Mouse (Mus musculus) limb, embryonic 11.5 days (tissue): ENCODE measurements at regions not wholly inside any gene's neighbourhood (a gene's known extent, or its start where the extent isn't known, plus 50 kb on each side); places are given as distances from the start of the nearest gene placed in this dataset.

Experiments
- ATAC-seq: fragments of 200-750 bp; cut with Nextera tagmentation; 2 replicates; pipeline ENCODE4 v1.8.0; 2017; ENCODE audit warnings: low read depth; ENCODE audit not compliant: insufficient number of reproducible peaks, low FRiP score, low TSS enrichment
- DNase-seq: peaks from one replicate; pipeline ENCODE4 v3.0.0-alpha.2; 2015; ENCODE audit warnings: low spot score
- H3K27ac ChIP-seq: fragments of 300-500 bp; sonication (generic); replicated peaks from 2 replicates; pipeline ENCODE4 v1.5.1; 2014; ENCODE audit warnings: low read depth, mild to moderate bottlenecking, low read length
- H3K27me3 ChIP-seq: fragments of 300-500 bp; sonication (generic); 2 replicates; pipeline ENCODE4 v1.6.1; 2014; ENCODE audit warnings: mild to moderate bottlenecking, low read length, mixed read lengths; ENCODE audit not compliant: control insufficient read depth, insufficient read depth
- H3K36me3 ChIP-seq: fragments of 300-500 bp; sonication (generic); 2 replicates; pipeline ENCODE4 v1.6.1; 2014; ENCODE audit warnings: mild to moderate bottlenecking, low read length, moderate library complexity, mixed read lengths; ENCODE audit not compliant: control insufficient read depth, insufficient read depth
- H3K4me1 ChIP-seq: fragments of 300-500 bp; sonication (generic); 2 replicates; pipeline ENCODE4 v1.6.1; 2014; ENCODE audit warnings: low read length, mixed read lengths; ENCODE audit not compliant: control insufficient read depth, insufficient read depth
- H3K4me2 ChIP-seq: fragments of 300-500 bp; sonication (generic); 2 replicates; pipeline ENCODE4 v1.6.1; 2014; ENCODE audit warnings: low read depth, mild to moderate bottlenecking, moderate library complexity; ENCODE audit not compliant: severe bottlenecking
- H3K4me3 ChIP-seq: fragments of 300-500 bp; sonication (generic); 2 replicates; pipeline ENCODE4 v1.5.1; 2014; ENCODE audit warnings: low read depth, low read length
- H3K9ac ChIP-seq: fragments of 300-500 bp; sonication (generic); 2 replicates; pipeline ENCODE4 v1.6.1; 2014; ENCODE audit warnings: mild to moderate bottlenecking, low read length
- H3K9me3 ChIP-seq: fragments of 300-500 bp; sonication (generic); 2 replicates; pipeline ENCODE4 v1.6.1; 2016; ENCODE audit warnings: low read length; ENCODE audit not compliant: control insufficient read depth
- WGBS: fragments of 180-500 bp; shearing (Covaris S2); extraction: QIAGEN DNeasy Blood & Tissue Kit; methylation state at CpG from one replicate; pipeline ENCODE4 v1.1.7; 2014; 5-methylcytosine and 5-hydroxymethylcytosine counted together

- ATAC-seq = no peak
- Histone ChIP-seq H3K4me3 (no peak overlapping the region), H3K9ac (no peak overlapping the region), H3K27me3 (no peaks in the 10 kb centered on the region), H3K4me2 (no peak overlapping the region), H3K4me1 (no peaks in the 10 kb centered on the region), H3K27ac (no peak overlapping the region), H3K9me3 (no peaks in the 10 kb centered on the region), H3K36me3 (no peaks in the 10 kb centered on the region)
- DNase-seq = no peak
- 87% methylated on average over 5 of the region's 5 CpGs for WGBS
These were observed 89.9 kb upstream of the Plxnc1 start for GRCm38 (mm10) chr10:95034566-95034965.

DNA sequence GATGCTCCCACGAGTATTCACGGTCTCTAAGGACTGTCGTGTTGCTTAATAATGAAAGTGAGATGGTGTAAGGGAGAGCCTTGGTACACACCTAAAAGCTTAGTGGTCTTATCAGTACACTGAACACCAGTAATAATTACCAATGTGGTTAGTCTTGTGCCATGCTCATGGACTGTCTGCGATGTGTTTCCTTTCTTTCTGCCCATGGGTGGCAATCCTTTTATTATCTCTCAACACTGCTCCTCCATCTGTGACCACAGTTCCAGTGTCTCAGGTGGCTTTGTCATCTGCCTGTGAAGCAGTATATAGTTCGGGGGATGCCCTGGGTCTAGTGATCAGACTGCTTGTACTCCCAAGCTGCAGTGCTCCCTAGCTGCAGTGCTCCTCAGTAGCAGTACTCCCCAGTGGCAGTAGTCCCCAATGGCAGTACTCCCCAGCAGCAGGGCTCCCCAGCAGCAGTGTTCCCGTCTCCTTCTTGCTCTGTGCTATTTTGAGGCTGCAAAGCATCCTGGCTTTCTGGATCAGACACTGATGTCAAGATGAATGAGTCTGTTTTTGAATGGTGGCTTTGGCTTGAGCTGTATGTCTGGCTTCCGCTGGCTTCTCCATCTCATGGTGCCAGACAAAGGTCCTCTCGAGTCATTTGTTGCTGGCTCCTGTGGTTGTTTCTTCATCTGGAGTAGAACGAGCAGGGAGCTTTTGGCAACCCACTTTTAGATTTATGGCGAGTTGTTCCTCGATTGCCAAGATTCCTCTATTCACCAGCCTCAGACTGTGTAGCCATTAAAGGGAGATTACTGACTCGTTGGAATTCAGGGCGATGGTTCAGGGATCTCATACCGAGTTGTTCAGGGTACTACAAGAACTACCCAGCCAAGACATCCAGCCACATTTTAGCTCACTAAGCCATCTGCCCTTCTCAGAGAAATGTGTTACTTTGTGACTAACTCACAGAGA, 88.4 kb upstream of the Plxnc1 start:
- WGBS = 80% methylated on average over 14 of the region's 14 CpGs
- H3K4me3 ChIP-seq = no peak overlapping the region
- no peaks in the 10 kb centered on the region for H3K4me1 ChIP-seq
- H3K27ac ChIP-seq = no peak overlapping the region
- no peaks in the 10 kb centered on the region for H3K9me3 ChIP-seq
- H3K9ac ChIP-seq = no peak overlapping the region
- ATAC-seq (no peak), DNase-seq (no peak)
- H3K4me2 ChIP-seq = no peak overlapping the region
- no peaks in the 10 kb centered on the region for H3K36me3 ChIP-seq
- H3K27me3 ChIP-seq = no peaks in the 10 kb centered on the region

DNA sequence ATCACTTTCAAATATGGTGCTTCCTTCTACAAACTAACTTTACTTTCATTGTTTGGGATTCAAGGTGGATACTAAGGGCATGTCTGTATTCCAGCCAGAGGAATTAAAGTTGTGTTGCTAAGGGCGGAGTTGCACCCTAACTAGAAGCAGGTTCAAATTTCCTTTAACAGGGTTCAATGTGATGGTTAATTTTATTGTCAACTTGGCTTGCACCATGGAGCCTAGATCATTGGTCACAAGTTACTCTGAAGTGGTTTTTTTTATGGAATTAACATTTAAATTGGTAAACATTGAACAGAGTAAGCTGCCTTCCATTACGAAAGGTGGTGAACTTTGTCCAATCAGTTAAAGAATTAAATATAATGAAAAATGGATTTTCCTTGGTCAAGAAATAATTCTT, 86.7 kb upstream of the Plxnc1 start:
- DNase-seq (no peak), ATAC-seq (no peak)
- H3K4me2 ChIP-seq = no peak overlapping the region
- H3K27me3 ChIP-seq = no peaks in the 10 kb centered on the region
- WGBS = 83% methylated on average over 2 of the region's 2 CpGs
- no peaks in the 10 kb centered on the region for H3K4me1 ChIP-seq
- H3K4me3 ChIP-seq = no peak overlapping the region
- no peaks in the 10 kb centered on the region for H3K9me3 ChIP-seq
- H3K9ac ChIP-seq = no peak overlapping the region
- no peaks in the 10 kb centered on the region for H3K36me3 ChIP-seq
- no peak overlapping the region for H3K27ac ChIP-seq

DNA sequence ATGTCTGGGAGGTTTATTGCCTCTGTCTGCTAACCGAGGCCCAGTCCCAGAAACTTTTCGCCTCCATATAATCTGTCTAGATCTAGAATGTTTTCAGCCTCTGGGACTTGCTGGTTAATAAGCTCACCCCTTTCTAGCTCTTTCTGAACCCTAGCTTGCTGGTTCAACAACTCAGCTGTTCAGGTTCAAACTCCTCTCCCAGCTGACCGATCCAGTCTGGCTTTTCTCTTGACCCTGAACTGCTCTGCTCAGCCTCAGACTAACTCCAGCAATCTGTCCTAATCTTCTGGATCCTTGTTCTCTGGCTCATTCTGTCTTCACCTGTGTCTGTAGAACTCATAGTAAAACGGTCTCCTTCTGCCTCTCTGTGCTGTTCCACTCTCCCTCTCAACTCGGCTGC, 86.2 kb upstream of the Plxnc1 start:
- Histone ChIP-seq H3K27ac (no peak overlapping the region), H3K9ac (no peak overlapping the region), H3K36me3 (no peaks in the 10 kb centered on the region), H3K9me3 (no peaks in the 10 kb centered on the region), H3K4me3 (no peak overlapping the region), H3K27me3 (no peaks in the 10 kb centered on the region), H3K4me1 (no peaks in the 10 kb centered on the region), H3K4me2 (no peak overlapping the region)
- DNase-seq (no peak), ATAC-seq (no peak)
- 50% methylated on average over 5 of the region's 5 CpGs for WGBS

DNA sequence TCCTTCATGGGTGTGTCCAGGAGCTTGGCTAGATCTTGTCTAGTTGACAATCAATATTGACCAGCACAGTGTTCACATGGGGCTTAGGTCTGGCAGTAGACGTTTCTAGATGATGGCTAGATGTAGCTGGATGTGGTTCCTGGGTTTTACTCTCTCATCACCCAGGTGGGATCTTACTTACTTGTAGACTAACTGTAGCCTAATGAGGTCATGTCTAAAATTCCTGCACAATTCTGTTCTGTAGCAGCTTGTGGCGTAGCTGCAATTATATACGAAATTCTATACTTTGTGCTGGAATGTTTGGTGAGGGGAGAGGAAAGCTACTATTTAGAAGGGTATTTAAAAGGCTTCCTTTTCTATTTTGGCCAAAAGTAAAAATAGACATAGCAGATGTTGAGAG, 84.9 kb upstream of the Plxnc1 start:
- Histone ChIP-seq H3K27ac (no peak overlapping the region), H3K4me2 (no peak overlapping the region), H3K9ac (no peak overlapping the region), H3K9me3 (no peaks in the 10 kb centered on the region), H3K27me3 (no peaks in the 10 kb centered on the region), H3K4me1 (no peaks in the 10 kb centered on the region), H3K36me3 (no peaks in the 10 kb centered on the region), H3K4me3 (no peak overlapping the region)
- ATAC-seq = no peak
- DNase-seq = no peak
- 65% methylated on average over 3 of the region's 3 CpGs for WGBS

DNA sequence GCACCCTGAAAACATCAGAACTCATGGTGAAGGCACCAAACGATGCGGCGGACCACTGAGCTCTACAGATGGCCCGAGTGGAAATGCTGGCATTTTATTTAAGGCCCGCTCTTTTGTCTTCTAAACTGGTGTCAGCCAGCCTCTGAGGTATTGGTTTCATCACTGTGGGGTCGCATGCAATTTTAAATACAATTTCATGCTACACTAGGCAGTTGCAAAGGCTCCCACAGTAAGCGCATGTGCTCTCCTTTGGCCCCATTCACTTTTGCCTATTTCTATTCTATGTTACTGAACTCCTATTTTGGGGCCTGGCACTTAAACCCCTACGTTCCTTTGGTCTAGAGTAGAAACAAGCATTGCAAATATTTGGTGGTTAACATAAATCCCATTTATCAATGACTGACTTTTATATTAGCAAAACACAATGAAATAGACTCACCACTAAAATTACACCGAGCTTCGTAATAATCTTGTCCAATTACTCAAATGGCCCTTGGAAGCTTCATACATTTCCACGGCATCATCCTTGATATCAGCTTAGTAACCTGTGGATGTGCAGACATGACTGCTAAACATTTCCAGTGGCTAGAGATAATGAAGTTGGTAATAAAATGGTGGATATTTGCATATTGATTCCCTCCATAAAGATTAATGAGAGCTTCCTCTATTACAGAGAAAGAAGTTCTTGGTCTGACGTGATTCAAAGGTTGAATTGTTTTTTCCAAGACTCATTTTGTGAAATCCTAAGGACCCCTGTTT, 81.1 kb upstream of the Plxnc1 start:
- no peak overlapping the region for H3K27ac ChIP-seq
- DNase-seq (no peak), ATAC-seq (no peak)
- H3K27me3 ChIP-seq = no peaks in the 10 kb centered on the region
- no peak overlapping the region for H3K4me2 ChIP-seq
- no peaks in the 10 kb centered on the region for H3K36me3 ChIP-seq
- no peaks in the 10 kb centered on the region for H3K9me3 ChIP-seq
- no peak overlapping the region for H3K9ac ChIP-seq
- WGBS = 93% methylated on average over 12 of the region's 12 CpGs
- H3K4me3 ChIP-seq = no peak overlapping the region
- H3K4me1 ChIP-seq = no peaks in the 10 kb centered on the region

DNA sequence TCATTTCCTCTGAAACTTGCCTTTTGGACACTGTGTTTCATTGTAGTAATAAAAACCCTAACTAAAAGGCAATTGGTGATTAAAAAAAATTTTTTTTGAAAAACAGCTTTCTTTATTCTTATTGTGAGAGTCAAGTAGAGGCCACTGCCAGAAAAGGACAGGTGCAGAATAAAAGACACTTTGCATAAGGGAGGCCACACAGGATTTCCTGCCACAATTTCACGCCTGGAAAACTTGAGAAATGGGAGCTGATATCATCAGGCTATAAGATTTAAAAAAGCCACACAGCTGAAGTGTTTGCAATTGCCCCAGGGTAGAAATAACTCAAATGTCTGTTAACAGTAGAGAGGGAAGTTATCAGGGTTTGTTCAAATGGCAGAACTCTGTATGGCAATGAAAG, 76.6 kb upstream of the Plxnc1 start:
- 51% methylated on average over 1 of the region's 1 CpGs for WGBS
- H3K4me3 ChIP-seq = no peak overlapping the region
- no peaks in the 10 kb centered on the region for H3K9me3 ChIP-seq
- no peak overlapping the region for H3K9ac ChIP-seq
- H3K27me3 ChIP-seq = no peaks in the 10 kb centered on the region
- no peak for DNase-seq
- H3K27ac ChIP-seq = no peak overlapping the region
- ATAC-seq = no peak
- H3K36me3 ChIP-seq = no peaks in the 10 kb centered on the region
- H3K4me1 ChIP-seq = no peaks in the 10 kb centered on the region
- no peak overlapping the region for H3K4me2 ChIP-seq

- no peak overlapping the region for H3K4me3 ChIP-seq
- H3K9ac ChIP-seq = no peak overlapping the region
- no peaks in the 10 kb centered on the region for H3K36me3 ChIP-seq
- H3K4me2 ChIP-seq = no peak overlapping the region
- WGBS = 89% methylated on average over 7 of the region's 7 CpGs
- DNase-seq (no peak), ATAC-seq (no peak)
- H3K27ac ChIP-seq = no peak overlapping the region
- no peaks in the 10 kb centered on the region for H3K27me3 ChIP-seq
- H3K4me1 ChIP-seq = no peaks in the 10 kb centered on the region
- H3K9me3 ChIP-seq = no peaks in the 10 kb centered on the region
These were observed 72.3 kb upstream of the Plxnc1 start for GRCm38 (mm10) chr10:95016896-95017295.
